Mouse (Mus musculus) myocyte (in vitro differentiated cells): ENCODE results near the gene Tmem266.

ENCODE experiments used
- CEBPB ChIP-seq: IDR thresholded peaks from 2 replicates; pipeline ENCODE4 v1.6.1; 2011; ENCODE audit warnings: mild to moderate bottlenecking, moderate library complexity; ENCODE audit not compliant: poor library complexity, insufficient read depth, severe bottlenecking
- E2F4 ChIP-seq: IDR thresholded peaks from one replicate; pipeline ENCODE4 v1.6.1; 2011; ENCODE audit warnings: mild to moderate bottlenecking, control low read depth, moderate library complexity; ENCODE audit not compliant: insufficient read depth
- MYOD1 ChIP-seq, 3 experiments: IDR thresholded peaks; one replicate each; pipeline ENCODE4 v1.6.1; 2011; ENCODE audit warnings: control low read depth in 2 of 3, low read depth in 2 of 3, mild to moderate bottlenecking in 2 of 3, moderate library complexity in 1 of 3; ENCODE audit not compliant: insufficient read length in 2 of 3, control insufficient read depth in 1 of 3
- MYOG ChIP-seq, 3 experiments: IDR thresholded peaks; one replicate each; pipeline ENCODE4 v1.6.1; 2011; ENCODE audit warnings: control low read depth in 2 of 3, low read depth in 2 of 3, mild to moderate bottlenecking in 2 of 3; ENCODE audit not compliant: insufficient read length in 2 of 3, control insufficient read depth in 1 of 3, insufficient read depth in 1 of 3
- POLR2A ChIP-seq: IDR thresholded peaks from one replicate; pipeline ENCODE4 v1.6.1; 2011; ENCODE audit warnings: low read depth, mild to moderate bottlenecking, control low read depth, moderate library complexity; ENCODE audit not compliant: insufficient read length

DNA sequence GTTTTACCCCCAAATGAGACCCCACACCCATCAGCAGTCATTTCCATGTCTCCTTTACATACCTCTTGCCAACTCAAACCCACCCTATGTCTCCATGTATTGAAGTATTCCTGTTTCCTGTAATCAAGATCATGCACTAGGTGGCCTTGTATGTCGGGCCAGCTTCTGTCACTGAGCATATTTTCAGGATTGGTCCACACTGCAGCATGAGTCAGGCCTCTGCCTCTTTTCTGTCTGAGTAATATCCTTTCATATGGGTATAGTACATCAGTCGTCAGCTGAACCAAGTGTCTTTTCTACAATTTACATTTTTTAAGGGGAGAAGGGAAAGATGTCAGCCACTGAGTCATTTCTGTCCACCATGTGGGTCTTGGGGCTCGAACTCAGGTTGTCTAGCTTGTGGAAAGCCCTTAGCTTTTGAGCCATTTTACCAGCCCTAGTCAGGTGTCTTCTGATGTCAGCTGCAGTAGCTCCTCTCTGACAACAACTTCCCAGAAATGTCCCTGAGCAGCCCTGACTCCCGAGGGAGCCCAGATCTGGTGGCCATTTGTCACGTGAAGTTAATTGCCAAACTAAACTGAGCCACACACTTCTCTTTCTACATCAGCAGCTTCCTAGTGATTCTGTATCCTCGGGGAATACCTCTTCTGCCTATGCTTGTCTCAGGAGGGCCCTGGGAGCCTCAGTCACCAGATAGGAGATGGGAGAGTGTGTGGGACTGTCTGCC is 78.4 kb downstream of the Tmem266 start:
- TF ChIP-seq POLR2A (no peak), MYOG (IDR thresholded peaks at IDR 0.05; ENCODE audit: control insufficient read depth in 1 of 3, insufficient read depth in 1 of 3, insufficient read length in 2 of 3, low read depth in 2 of 3) (no peak), CEBPB (no peak), E2F4 (no peak), MYOD1 (IDR thresholded peaks at IDR 0.05; ENCODE audit: control insufficient read depth in 1 of 3, insufficient read length in 2 of 3, low read depth in 2 of 3) (no peak)
